Mouse (Mus musculus) retina, postnatal 7 days (tissue): ENCODE measurements around the gene Muc16.

Experiments
- DNase-seq: peaks from one replicate; pipeline ENCODE4 v3.0.0-alpha.2; 2012; ENCODE audit warnings: low read depth, low spot score

Gene Muc16

DNA sequence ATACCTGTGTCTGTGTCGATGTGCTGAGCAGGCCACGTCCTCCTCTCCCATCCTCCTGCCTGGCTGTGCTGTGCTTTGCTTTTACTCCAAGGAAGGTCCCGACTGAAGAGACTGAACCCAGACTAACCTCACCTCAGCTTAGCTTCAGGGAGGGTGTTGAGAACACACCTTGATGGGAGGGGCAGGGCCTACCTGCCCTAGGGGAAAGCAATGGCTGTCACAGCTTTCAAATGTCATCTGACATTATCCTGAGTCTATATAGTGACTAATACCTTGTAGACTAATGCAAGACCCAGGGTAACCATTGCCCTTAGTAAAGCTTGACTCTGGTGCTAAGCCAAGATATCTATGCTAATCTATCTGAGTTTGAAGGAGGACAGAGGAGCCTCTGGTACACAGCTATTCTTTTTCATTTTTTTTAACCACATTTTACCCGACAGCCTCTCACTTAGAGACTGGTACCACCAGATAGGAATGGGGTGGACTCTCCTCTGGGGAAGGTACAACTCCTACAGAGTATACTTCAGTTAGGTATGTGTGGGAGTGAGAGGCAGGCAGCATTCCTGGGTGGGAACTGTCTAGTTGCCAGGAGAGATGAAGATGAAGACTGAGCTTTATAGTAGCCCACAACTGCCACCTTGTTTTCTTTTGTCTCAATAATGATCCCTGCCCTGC, at the start of gene Muc16:
Gene Muc16, minus strand, starts transcription at position 51 of the 675 bp plus-strand sequence.
- DNase-seq = no peak

DNA sequence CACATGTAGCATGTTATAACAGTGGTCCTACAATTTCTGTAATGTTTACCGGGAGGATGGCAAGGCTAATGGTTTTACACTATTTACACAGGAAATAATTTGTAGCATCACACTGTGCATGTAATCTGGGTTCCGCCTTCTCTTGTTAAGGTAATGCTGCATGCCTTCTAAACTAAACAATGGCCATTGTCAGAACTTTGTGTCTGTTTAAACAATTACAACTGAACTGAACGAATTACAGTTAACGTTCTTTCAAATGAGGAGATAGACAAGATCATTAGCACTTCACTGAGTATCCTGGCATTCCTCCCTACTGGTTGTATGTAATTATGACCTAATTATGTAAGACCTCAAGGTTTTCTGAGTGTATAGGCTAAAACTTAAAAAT, 48.4 kb upstream of the Muc16 start:
- DNase-seq = no peak

DNA sequence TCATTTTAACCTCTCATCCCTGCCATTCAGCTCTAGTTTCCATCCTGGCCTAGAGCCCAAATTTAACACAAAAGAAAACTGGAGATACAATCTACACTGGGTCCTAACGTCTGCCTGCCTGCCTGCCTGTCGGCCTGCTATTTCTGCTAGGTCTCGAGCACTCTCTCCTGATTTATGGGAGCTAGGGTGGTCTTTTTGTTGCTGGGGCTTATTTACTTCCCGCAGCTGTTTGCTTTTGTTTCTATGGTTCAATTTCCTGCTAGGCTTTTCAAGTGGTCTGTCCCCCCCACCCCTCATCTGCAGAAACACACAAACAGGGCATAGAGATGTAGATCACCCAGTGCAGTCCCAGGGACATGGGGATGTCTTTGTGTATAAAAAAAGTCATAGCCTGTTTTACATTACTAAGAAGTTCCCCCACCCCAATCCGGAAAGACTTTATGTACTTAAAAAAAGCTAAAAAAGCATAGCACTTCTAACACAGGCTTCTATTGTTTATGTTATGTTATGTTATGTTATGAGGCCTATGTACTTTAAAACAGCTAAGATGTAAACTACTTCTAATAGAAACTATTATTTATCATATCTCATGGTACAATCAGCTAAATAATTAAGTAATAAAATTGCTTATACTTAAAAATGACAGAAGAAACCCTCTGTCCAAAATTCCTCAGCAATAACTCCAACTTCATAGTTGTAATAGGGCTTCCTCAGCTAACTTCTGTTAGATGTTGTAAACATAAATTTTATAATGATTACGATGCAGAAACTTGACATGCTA, 47.8 kb upstream of the Muc16 start:
- peak; percentile 8 for DNase-seq

DNA sequence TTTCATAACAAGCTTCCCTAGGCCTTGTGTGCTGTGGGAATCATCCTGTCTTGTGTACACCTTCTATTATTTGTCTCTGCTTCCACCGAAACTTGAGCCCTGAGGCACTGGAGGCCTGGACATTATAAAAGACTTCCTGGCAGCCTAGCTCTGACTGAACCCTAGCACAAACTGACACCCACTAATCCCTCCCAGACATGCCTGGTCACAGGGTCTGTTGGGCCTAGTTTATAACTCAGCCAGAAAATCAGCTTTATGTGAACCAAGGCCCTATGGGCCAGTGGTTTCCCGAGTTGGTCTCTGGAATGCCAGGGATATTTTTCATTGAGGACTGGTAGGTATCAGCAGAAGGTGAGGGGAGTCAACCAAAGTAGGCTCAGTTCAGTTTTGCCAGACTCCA, 46.7 kb upstream of the Muc16 start:
- DNase-seq = no peak

DNA sequence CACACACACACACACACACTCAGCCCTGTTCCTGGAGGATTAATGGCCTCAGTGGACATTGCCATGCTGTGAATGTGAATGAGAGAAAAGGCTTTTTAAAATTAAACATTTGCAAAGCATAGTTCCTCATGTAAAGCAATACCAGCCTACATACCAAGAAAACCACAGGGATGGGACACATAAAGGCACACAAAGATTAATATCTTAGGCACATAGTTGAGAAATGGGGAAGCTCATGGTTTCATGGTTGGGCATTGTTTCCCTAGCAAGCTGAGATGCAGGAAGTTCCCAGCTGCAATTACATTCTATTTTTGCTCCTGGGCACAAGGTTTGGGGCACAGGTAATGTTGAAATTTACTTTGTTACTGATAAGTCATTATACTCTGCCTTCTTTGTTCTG, 31.3 kb upstream of the Muc16 start:
- no peak for DNase-seq

GRCm38 (mm10) chr9:18598366-18598765, 76.0 kb downstream of the Muc16 start:
- no peak for DNase-seq

GRCm38 (mm10) chr9:18508098-18508497, 166.2 kb downstream of the Muc16 start:
- DNase-seq = no peak

DNA sequence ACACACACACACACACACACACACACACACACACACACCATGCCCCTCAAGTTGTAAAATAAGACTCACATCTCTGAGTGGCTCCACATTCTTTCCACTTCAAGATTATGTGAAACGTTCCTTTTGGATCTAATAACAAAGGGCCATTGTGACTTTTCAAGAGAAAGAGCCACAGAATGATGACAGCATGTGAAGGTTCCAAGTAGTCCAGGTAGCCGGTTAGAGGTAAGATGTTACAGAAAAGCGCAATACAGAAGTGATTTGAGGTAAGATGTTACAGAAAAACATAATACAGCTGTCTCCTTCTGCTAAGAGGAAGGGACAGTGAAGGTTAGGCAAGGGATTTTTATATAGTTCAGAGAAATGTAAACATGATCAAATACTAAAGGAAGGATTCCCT, 196.2 kb downstream of the Muc16 start, which contains the start of the genes Zfp558 and Mbd3l1:
Gene Zfp558, minus strand, starts transcription at position 101 of the 400 bp plus-strand sequence.
Gene Mbd3l1, plus strand, starts transcription at position 192 of the 400 bp plus-strand sequence.
- DNase-seq = no peak

GRCm38 (mm10) chr9:18473324-18474128, 200.8 kb downstream of the Muc16 start:
- peak; percentile 59 for DNase-seq

DNA sequence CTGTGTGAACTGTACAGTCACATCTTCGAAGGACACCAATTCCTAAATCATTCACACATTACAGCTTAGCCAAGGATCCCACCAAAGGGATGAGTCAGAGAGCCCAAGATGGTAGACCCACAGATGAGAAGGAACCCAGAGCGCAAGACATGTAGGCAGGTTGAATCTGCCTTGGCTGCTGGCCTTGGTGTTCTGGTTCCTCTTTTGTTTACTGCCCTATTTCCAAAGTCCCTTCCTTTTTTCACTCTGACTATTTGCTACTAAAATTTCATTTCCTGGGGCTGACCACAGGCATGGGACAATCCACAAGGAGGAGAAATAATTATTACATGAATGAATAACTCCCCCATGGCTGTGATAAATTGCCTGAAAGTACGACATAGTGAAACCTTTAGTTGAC, 206.3 kb downstream of the Muc16 start:
- no peak for DNase-seq

DNA sequence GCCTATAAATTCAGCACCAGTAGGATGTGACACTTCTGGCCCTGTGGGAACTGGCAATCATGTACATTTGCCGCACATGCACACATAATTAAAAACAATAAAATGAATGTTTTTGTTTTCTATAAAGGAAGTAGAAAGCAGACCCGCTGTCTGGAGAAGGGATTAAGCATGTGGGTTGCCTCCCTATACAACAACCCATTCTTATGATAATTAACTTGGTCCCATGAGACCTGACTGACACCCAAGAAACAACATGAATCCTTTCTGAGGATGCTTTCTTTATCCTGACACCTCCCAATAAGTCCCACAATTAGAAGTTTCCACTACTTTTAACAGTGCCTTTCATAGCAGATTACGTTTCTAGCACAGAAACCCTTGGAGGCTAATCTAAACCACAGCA, 207.0 kb downstream of the Muc16 start:
- no peak for DNase-seq

DNA sequence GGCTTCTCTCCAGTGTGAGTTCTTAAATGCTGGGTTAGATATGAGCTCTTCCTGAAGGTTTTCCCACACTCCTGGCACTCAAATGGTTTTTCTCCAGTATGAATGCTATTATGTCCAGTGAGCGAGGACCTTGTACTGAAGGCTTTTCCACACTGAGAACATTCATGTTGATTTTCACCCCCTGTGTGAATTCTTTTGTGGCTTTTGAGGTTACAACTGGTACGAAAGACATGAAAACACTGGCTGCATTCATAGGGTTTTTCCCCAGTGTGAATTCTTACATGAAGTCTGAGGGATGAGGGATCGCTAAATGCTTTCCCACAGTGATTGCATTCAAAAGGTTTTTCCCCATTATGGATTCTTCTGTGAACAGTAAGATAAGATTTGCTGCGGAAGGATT, 217.8 kb downstream of the Muc16 start:
- no peak for DNase-seq
